Mouse (Mus musculus) brain, embryonic 14.5 days (tissue): ENCODE data around the gene Ninj2.

Source experiments
- CTCF ChIP-seq: fragments of 200-500 bp; IDR thresholded peaks from 2 replicates; pipeline ENCODE4 v1.5.1; 2012; ENCODE audit warnings: inconsistent platforms, mild to moderate bottlenecking, moderate library complexity, borderline replicate concordance; ENCODE audit not compliant: insufficient read depth, insufficient read length; ENCODE audit errors: extremely low read depth
- POLR2A ChIP-seq: fragments of 200-500 bp; IDR thresholded peaks from 2 replicates; pipeline ENCODE4 v1.6.1; 2012; ENCODE audit warnings: mild to moderate bottlenecking, inconsistent platforms, borderline replicate concordance; ENCODE audit not compliant: poor library complexity, insufficient read depth, insufficient read length, severe bottlenecking; ENCODE audit errors: extremely low read depth

GRCm38 (mm10) chr6:120167574-120167973, 74.4 kb downstream of the Ninj2 start:
- no peak for TF ChIP-seq CTCF
- no peak for TF ChIP-seq POLR2A
